Mouse (Mus musculus): ENCODE results near the gene Slc22a23. TPM values are rescaled to one million over a fixed set of nuclear protein-coding genes. Genes with fewer than 3 reads are reported as not detected.

Slc22a23 gene
- polyA plus RNA-seq, 1 experiment from 2014 or later = 25.4 TPM

DNA sequence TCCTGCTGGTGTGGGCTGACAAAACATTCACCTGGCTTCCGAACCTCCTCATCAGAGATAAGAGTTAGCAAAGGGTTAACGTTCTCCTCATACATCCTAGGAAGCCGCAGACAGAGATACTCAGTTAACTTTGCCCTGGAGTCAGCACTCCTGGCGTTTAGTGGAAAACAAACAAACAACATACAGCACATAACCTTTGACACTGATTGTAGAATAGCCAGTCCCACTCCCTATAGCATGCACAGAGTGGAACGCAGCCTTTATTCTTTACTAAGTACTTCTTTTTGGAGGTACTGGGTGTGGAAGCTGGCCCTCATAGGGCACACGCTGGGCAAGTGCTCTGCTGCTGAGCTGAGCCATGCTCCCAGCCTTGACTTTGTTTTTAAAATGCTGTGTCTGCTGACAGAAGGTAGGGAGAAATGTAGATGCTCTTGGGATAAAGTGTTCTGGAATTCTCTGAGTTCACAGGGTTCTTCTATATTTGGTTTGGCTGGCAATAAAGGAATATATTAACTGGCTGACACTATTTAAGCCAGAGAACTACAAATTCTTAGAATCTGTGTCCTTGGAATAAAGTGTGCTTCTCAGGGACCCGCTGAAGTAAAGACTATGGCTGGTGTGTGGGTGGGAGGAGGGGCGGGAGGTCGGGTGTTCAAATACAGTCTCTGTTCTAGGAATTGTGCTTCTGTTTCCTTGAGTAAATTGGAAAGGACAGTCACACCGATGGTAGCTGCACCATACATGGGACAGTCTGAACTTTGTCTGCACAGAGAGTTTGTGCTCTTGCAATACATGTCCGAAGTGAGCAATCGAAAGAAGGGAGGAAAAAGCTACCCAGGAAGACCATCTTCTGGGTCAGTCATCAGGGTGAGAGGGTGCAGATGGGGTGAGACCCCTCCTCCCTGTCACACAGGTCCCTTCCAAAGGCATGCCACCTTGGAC, 117.0 kb downstream of the Slc22a23 start:
- no peak for ATAC-seq (ENCODE audit: low read depth)
- H3K9ac ChIP-seq (replicated peaks; ENCODE audit: low read depth, low read length) = no peak overlapping the region
- no peaks in the 10 kb centered on the region for H3K9me3 ChIP-seq (ENCODE audit: control insufficient read depth, low read length)
- no peak overlapping the region for H3K4me3 ChIP-seq (ENCODE audit: low read depth, low read length)
- H3K27ac ChIP-seq (ENCODE audit: low read depth, low read length) = no peak overlapping the region
- no peak overlapping the region for H3K4me2 ChIP-seq (ENCODE audit: low read depth, low read length)
- no peaks in the 10 kb centered on the region for H3K36me3 ChIP-seq (ENCODE audit: control insufficient read depth, insufficient read depth, low read length)
- H3K27me3 ChIP-seq (ENCODE audit: control insufficient read depth, insufficient read depth, low read length) = no peaks in the 10 kb centered on the region
- H3K4me1 ChIP-seq (ENCODE audit: control insufficient read depth, insufficient read depth, low read length) = peaks cover 29% of the 10 kb centered on the region
- WGBS = 37% methylated on average over 12 of the region's 12 CpGs

DNA sequence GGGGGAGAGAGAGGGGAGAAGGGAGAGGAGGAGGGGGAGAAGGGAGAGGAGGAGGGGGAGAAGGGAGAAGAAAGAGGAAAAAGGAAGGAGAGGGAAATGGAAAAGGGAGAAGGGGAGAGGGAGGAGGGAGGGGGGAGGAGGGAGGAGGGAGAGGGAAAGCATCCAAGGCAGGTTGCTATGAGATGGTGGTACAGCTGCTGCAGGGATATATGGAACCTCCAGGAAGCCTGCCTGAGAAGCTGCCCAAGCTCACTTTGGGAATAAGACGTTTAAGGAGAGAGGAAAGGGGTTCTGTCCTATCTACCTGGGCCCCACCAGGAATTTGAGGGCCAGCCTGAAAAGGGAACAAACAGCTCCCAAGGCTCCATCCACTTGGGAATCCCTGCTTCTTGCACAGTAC, 118.0 kb downstream of the Slc22a23 start:
- Histone ChIP-seq H3K27ac (ENCODE audit: low read depth, low read length) (no peak overlapping the region), H3K9ac (replicated peaks; ENCODE audit: low read depth, low read length) (no peak overlapping the region), H3K4me2 (ENCODE audit: low read depth, low read length) (no peak overlapping the region), H3K27me3 (ENCODE audit: control insufficient read depth, insufficient read depth, low read length) (no peaks in the 10 kb centered on the region), H3K4me3 (ENCODE audit: low read depth, low read length) (no peak overlapping the region), H3K4me1 (ENCODE audit: control insufficient read depth, insufficient read depth, low read length) (peaks cover 30% of the 10 kb centered on the region), H3K36me3 (ENCODE audit: control insufficient read depth, insufficient read depth, low read length) (no peaks in the 10 kb centered on the region), H3K9me3 (ENCODE audit: control insufficient read depth, low read length) (no peaks in the 10 kb centered on the region)
- no peak for ATAC-seq (ENCODE audit: low read depth)
- WGBS = 20% methylated on average over 1 of the region's 1 CpGs

DNA sequence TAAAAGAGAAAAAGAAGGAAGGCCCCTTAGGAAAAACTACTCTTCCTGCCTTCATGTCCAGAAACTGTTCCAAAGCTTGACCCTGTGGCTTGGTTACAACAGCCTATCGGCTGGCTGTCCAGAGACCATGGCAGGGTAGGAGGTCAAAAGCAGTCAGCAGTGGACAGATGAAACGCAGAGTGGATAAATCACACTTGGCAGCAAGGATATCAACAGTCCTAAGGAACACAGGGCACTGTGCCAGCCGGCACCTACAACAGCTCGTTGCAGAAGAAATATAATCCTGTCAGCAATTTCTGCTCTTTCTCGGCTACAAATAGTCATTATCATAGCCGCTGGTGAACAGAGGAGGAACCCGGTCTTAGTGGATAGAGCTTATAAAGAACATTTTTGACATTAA, 122.0 kb downstream of the Slc22a23 start:
- H3K36me3 ChIP-seq (ENCODE audit: control insufficient read depth, insufficient read depth, low read length) = no peaks in the 10 kb centered on the region
- no peak overlapping the region for H3K4me2 ChIP-seq (ENCODE audit: low read depth, low read length)
- no peak overlapping the region; the same call in 1 of the 2 replicates for H3K27ac ChIP-seq (ENCODE audit: low read depth, low read length)
- H3K4me3 ChIP-seq (ENCODE audit: low read depth, low read length) = no peak overlapping the region
- WGBS = 20% methylated on average over 7 of the region's 7 CpGs
- peak; percentile 29; the same call in 1 of the 2 replicates for ATAC-seq (ENCODE audit: low read depth)
- no peaks in the 10 kb centered on the region for H3K27me3 ChIP-seq (ENCODE audit: control insufficient read depth, insufficient read depth, low read length)
- H3K4me1 ChIP-seq (ENCODE audit: control insufficient read depth, insufficient read depth, low read length) = peaks cover 28% of the 10 kb centered on the region
- no peak overlapping the region for H3K9ac ChIP-seq (replicated peaks; ENCODE audit: low read depth, low read length)
- no peaks in the 10 kb centered on the region for H3K9me3 ChIP-seq (ENCODE audit: control insufficient read depth, low read length)

- H3K27ac ChIP-seq (ENCODE audit: low read depth, low read length) = no peak overlapping the region
- no peak overlapping the region for H3K9ac ChIP-seq (replicated peaks; ENCODE audit: low read depth, low read length)
- H3K4me1 ChIP-seq (ENCODE audit: control insufficient read depth, insufficient read depth, low read length) = peaks cover 14% of the 10 kb centered on the region; the same call in 1 of the 2 replicates
- H3K27me3 ChIP-seq (ENCODE audit: control insufficient read depth, insufficient read depth, low read length) = no peaks in the 10 kb centered on the region
- no peak overlapping the region for H3K4me2 ChIP-seq (ENCODE audit: low read depth, low read length)
- H3K9me3 ChIP-seq (ENCODE audit: control insufficient read depth, low read length) = no peaks in the 10 kb centered on the region
- WGBS = 92% methylated on average over 3 of the region's 3 CpGs
- H3K36me3 ChIP-seq (ENCODE audit: control insufficient read depth, insufficient read depth, low read length) = no peaks in the 10 kb centered on the region
- ATAC-seq (ENCODE audit: low read depth) = no peak
- H3K4me3 ChIP-seq (ENCODE audit: low read depth, low read length) = no peak overlapping the region
Observed at GRCm38 (mm10) chr13:34219728-34220127, 125.3 kb downstream of the Slc22a23 start.

GRCm38 (mm10) chr13:34218776-34219175, 126.2 kb downstream of the Slc22a23 start:
- no peaks in the 10 kb centered on the region for H3K27me3 ChIP-seq (ENCODE audit: control insufficient read depth, insufficient read depth, low read length)
- H3K4me1 ChIP-seq (ENCODE audit: control insufficient read depth, insufficient read depth, low read length) = peaks cover 10% of the 10 kb centered on the region; the same call in 1 of the 2 replicates
- WGBS = 83% methylated on average over 3 of the region's 3 CpGs
- no peak overlapping the region for H3K27ac ChIP-seq (ENCODE audit: low read depth, low read length)
- no peak overlapping the region for H3K9ac ChIP-seq (replicated peaks; ENCODE audit: low read depth, low read length)
- no peaks in the 10 kb centered on the region for H3K9me3 ChIP-seq (ENCODE audit: control insufficient read depth, low read length)
- no peak overlapping the region for H3K4me3 ChIP-seq (ENCODE audit: low read depth, low read length)
- no peaks in the 10 kb centered on the region for H3K36me3 ChIP-seq (ENCODE audit: control insufficient read depth, insufficient read depth, low read length)
- no peak for ATAC-seq (ENCODE audit: low read depth)
- no peak overlapping the region for H3K4me2 ChIP-seq (ENCODE audit: low read depth, low read length)

GRCm38 (mm10) chr13:34214855-34215254, 130.1 kb downstream of the Slc22a23 start:
- Histone ChIP-seq H3K27me3 (ENCODE audit: control insufficient read depth, insufficient read depth, low read length) (no peaks in the 10 kb centered on the region), H3K9ac (replicated peaks; ENCODE audit: low read depth, low read length) (no peak overlapping the region), H3K27ac (ENCODE audit: low read depth, low read length) (no peak overlapping the region), H3K36me3 (ENCODE audit: control insufficient read depth, insufficient read depth, low read length) (no peaks in the 10 kb centered on the region), H3K9me3 (ENCODE audit: control insufficient read depth, low read length) (no peaks in the 10 kb centered on the region), H3K4me2 (ENCODE audit: low read depth, low read length) (no peak overlapping the region), H3K4me1 (ENCODE audit: control insufficient read depth, insufficient read depth, low read length) (no peaks in the 10 kb centered on the region), H3K4me3 (ENCODE audit: low read depth, low read length) (no peak overlapping the region)
- ATAC-seq (ENCODE audit: low read depth) = no peak
- 90% methylated on average over 3 of the region's 3 CpGs for WGBS

- Histone ChIP-seq H3K9me3 (ENCODE audit: control insufficient read depth, low read length) (no peaks in the 10 kb centered on the region), H3K4me2 (ENCODE audit: low read depth, low read length) (no peak overlapping the region), H3K4me1 (ENCODE audit: control insufficient read depth, insufficient read depth, low read length) (no peaks in the 10 kb centered on the region), H3K27me3 (ENCODE audit: control insufficient read depth, insufficient read depth, low read length) (no peaks in the 10 kb centered on the region), H3K4me3 (ENCODE audit: low read depth, low read length) (no peak overlapping the region), H3K9ac (replicated peaks; ENCODE audit: low read depth, low read length) (no peak overlapping the region), H3K27ac (ENCODE audit: low read depth, low read length) (no peak overlapping the region), H3K36me3 (ENCODE audit: control insufficient read depth, insufficient read depth, low read length) (no peaks in the 10 kb centered on the region)
- no peak for ATAC-seq (ENCODE audit: low read depth)
- WGBS = 82% methylated on average over 10 of the region's 10 CpGs
Observed at GRCm38 (mm10) chr13:34212735-34213212, 132.2 kb downstream of the Slc22a23 start.

DNA sequence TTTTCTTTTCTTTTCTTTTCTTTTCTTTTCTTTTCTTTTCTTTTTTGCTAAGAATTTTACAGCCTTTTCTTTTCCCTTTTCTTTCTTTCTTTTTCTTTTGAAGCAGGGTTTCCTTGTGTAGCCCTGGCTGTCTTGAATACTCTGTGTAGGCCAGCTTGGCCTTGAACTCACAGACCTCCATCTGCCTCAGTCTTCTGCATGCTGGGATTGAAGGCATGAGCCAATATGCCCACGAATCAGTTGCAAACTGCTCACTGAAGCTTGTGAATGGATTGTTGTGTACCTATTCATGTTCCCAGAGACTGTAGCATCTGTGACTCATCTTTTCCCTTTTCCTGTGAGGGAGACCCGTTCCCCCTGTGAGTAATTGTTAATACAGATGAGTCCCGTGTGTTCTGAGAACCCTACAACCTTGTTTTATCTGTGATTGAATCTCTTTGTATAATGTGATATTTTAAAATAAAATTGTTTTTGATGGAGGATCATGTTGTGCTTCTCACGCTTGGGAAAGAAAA, 133.7 kb downstream of the Slc22a23 start:
- H3K27me3 ChIP-seq (ENCODE audit: control insufficient read depth, insufficient read depth, low read length) = no peaks in the 10 kb centered on the region
- H3K36me3 ChIP-seq (ENCODE audit: control insufficient read depth, insufficient read depth, low read length) = no peaks in the 10 kb centered on the region
- no peak for ATAC-seq (ENCODE audit: low read depth)
- WGBS = 72% methylated on average over 4 of the region's 4 CpGs
- H3K27ac ChIP-seq (ENCODE audit: low read depth, low read length) = no peak overlapping the region
- no peaks in the 10 kb centered on the region for H3K9me3 ChIP-seq (ENCODE audit: control insufficient read depth, low read length)
- no peak overlapping the region for H3K4me3 ChIP-seq (ENCODE audit: low read depth, low read length)
- H3K9ac ChIP-seq (replicated peaks; ENCODE audit: low read depth, low read length) = no peak overlapping the region
- H3K4me2 ChIP-seq (ENCODE audit: low read depth, low read length) = no peak overlapping the region
- H3K4me1 ChIP-seq (ENCODE audit: control insufficient read depth, insufficient read depth, low read length) = no peaks in the 10 kb centered on the region

Measured in neural tube, embryonic 14.5 days (tissue).